Mouse (Mus musculus) embryo, embryonic 11.5 days (tissue): ENCODE data around the gene Duox2.

Experiments used
- DNase-seq: peaks from one replicate; pipeline ENCODE4 v3.0.0-alpha.2; 2012; ENCODE audit warnings: low read depth, low spot score

The Duox2 gene

DNA sequence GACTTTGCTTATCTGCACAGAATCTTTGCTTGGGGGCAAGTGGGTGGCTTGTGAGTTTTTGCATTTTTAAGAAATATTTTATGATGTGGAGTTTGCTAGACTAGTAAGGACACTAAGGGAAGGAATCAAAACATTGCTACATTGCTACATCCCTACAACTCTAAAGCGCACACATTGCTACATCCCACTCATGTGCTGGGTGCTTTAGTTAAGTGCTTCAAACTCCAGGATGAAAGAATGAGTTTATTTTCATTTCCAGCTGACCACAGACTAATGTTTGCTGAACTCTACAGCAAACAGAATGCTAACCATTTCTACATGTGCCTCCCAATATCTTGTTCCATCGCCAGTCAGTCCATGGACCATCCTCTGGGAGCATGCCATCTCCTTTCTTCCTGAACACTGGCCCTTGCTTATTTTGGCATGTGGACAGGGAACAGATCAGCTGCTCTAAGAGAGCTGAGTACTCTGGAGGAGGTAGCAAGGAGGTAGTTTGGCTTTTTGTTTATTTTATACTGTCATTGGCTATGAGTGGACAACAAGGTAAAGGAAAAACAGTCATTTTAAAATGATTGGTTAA, 60.3 kb downstream of the Duox2 start:
- no peak for DNase-seq

DNA sequence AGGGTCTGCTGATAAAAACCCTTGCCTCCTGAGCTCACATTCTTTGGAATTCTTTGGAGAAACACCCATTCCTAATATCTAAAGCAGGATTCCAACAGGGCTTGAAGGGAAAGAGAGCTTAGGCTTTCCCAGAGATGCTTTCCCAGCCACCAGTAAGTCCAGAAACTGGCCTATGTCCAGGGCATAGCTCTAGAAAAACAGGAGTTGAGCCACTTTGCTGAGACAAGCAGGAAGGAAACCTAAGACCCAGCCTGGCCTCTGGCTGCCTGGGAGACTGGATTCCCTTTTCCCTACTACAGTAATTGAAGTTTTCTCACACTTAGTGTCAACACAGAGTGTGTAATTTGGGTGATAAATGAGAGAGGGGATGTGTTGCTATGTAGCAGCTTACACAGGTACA, 61.9 kb downstream of the Duox2 start:
- no peak for DNase-seq

DNA sequence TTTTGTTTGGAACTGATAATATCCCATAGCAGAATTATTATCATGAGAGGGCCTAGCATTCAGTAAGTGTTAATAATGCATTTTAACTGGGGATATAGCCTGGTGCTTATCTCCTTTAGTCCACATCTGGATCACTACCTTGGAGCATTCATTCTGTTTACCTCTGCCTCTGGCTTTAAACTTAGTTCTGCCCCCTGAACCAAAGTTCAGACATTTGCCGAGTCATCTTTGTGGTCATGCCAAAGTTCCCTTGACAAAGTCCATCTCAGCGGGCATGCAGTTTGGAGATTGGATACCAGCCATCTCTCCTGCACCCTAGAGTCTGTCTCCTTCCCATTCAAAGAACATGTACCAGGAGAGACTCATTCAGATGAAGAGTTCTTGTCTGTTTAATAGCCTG, 62.8 kb downstream of the Duox2 start:
- DNase-seq = no peak

DNA sequence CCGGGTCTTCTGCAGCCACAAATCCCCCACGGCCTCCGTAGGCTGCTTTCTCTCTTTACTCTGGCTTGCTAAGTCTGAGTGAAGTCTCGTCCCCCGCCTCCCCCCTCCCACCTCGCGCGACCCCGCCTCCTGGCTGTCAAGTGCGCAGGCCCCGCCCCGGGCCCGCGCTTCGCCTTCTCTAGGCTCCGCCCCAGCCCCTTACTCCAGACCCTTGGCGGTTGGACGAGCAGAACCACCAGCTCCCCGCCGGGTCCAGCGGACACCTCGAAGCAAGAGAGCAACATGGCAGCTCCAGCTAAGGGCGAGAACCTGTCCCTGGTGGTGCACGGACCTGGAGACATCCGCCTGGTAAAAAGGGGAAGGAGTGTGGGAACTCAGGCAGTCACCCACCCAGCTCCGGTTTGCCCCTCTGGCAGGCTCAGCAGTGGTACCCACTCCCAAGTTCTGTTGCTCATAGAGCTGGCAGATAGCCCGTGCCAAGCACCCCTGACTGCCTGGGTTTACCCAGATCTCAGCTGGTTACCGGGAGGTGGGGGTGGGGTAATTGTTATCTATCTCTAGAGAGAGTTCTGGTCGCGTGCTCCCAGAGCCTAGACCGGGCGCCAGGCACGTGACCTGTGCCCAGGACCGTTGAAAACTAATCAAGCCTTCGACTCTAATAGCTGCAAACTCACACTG, 63.5 kb downstream of the Duox2 start, which contains the start of gene Sord:
Sord (plus strand) TSS at position 139 of the 678 bp plus-strand sequence.
- DNase-seq = peak; percentile 77

DNA sequence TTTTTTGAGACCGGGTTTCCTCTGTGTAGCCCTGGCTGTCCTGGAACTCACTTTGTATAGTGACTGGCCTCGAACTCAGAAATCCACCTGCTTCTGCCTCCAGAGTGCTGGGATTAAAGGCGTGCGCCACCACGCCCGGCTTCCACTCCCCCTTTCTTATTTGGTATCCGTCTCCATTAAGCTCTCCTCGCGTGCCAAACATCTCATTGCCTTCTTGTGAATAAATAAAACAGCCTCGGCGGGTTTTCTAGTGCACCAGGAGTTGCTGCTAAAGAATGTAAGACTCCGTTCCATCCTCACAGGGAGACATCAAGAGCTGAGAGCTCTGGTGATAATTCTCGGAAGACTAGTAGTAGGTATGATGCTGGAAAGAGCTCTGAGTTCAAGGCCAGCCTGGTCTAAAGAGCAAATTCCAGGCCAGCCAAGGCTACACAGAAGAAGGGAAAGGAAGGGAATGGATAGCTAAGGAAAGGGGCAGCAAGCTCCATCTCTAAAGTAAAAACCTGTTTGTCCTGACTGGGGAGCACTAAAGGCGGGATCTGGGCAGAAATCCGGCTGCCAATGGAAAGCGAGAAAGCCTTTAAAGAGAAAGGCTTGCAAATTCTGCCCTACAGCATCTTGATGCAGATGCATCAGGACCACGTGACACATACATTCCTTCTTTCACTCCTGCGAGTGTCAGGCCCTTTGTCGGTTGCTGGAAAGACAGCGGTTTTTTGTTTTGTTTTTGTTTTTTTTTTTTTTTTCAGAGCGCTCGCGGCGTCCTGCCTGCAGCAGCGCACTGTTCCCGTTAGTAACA, 64.3 kb downstream of the Duox2 start:
- peak; percentile 7 for DNase-seq

DNA sequence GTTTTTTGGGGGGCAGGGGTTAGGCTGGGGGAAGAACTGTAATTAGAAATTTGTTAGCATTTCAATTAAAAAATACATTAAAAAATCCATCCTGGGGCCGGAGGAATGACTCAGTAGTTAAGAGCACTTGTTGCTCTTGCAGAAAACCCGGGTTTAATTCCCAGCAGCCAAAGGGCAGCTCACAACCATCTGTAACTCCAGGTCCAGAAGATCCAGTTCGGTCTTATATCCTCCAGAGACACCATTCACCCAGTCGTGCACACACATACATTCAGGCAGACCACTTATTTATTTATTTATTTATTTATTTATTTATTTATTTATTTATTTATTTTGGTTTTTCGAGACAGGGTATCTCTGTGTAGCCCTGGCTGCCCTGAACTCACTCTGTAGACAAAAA, 64.9 kb downstream of the Duox2 start:
- DNase-seq = no peak

DNA sequence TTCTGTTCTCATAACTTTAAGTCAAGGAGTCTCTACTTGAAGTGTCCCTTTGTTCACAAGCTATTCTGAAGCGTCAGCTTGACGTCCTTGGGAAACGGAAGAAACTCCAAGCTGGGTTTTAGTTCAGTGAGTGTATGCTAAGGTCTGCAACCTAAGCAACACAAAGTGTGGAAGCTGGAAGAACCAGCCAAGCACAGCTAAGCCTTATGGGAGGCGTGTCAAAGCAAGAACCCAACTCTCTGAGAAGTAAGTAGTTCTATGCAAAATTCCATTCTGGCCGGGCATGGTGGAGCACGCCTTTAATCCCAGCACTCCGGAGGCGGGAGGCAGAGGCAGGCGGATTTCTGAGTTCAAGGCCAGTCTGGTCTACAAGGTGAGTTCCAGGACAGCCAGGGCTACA, 66.6 kb downstream of the Duox2 start:
- DNase-seq = no peak

DNA sequence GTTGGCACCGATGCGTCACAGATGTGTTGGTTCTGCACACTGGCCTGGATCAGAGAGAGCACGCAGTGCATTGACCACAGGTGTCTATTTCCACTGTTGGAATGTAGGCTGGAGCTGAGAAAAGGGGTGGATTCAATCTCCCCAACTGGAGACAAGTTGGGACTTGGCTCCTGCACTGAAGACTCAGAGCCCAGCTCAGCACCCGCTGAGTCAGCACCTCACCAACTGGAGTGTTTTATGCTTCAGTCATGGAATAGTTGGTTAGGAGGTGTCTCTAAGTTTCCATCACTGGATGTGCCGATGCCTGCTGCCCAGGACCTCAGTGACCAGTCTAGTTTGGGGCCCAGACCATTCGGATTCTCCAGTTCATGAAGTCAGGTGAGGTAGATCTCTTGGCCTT, 67.9 kb downstream of the Duox2 start:
- DNase-seq = no peak
